Mouse (Mus musculus): Measurements from ENCODE around the gene Tbx1. TPM values are rescaled to one million over a fixed set of nuclear protein-coding genes. Genes with fewer than 3 reads are reported as not detected.
A peak's percentile ranks its signal among the peaks of the same experiment; 100 is the strongest.

Tbx1 gene
- total RNA-seq, 1 experiment from 2014 or later, result not detected

- ATAC-seq (replicated peaks in 1 of 2; ENCODE audit: insufficient read depth in 1 of 2, low FRiP score in 2 of 2, low TSS enrichment in 1 of 2, low read depth in 1 of 2, poor library complexity in 2 of 2, severe bottlenecking in 2 of 2), result no peak
Observed at GRCm38 (mm10) chr16:18581050-18581622, 9.3 kb downstream of the Tbx1 start.

GRCm38 (mm10) chr16:18580389-18580788 lies 10.1 kb downstream of the Tbx1 start:
- no peak for ATAC-seq (replicated peaks in 1 of 2; ENCODE audit: insufficient read depth in 1 of 2, low FRiP score in 2 of 2, low TSS enrichment in 1 of 2, low read depth in 1 of 2, poor library complexity in 2 of 2, severe bottlenecking in 2 of 2)

- peak; percentile 69 to 72 for ATAC-seq (replicated peaks in 1 of 2; ENCODE audit: insufficient read depth in 1 of 2, low FRiP score in 2 of 2, low TSS enrichment in 1 of 2, low read depth in 1 of 2, poor library complexity in 2 of 2, severe bottlenecking in 2 of 2)
Observed at GRCm38 (mm10) chr16:18577599-18578160, 12.8 kb downstream of the Tbx1 start.

- ATAC-seq (replicated peaks in 1 of 2; ENCODE audit: insufficient read depth in 1 of 2, low FRiP score in 2 of 2, low TSS enrichment in 1 of 2, low read depth in 1 of 2, poor library complexity in 2 of 2, severe bottlenecking in 2 of 2), result no peak
Observed at GRCm38 (mm10) chr16:18577071-18577470, 13.4 kb downstream of the Tbx1 start.

GRCm38 (mm10) chr16:18574196-18574595 lies 16.3 kb downstream of the Tbx1 start:
- no peak for ATAC-seq (replicated peaks in 1 of 2; ENCODE audit: insufficient read depth in 1 of 2, low FRiP score in 2 of 2, low TSS enrichment in 1 of 2, low read depth in 1 of 2, poor library complexity in 2 of 2, severe bottlenecking in 2 of 2)

- no peak for ATAC-seq (replicated peaks in 1 of 2; ENCODE audit: insufficient read depth in 1 of 2, low FRiP score in 2 of 2, low TSS enrichment in 1 of 2, low read depth in 1 of 2, poor library complexity in 2 of 2, severe bottlenecking in 2 of 2)
Observed at GRCm38 (mm10) chr16:18568599-18568998, 21.9 kb downstream of the Tbx1 start.

- no peak for ATAC-seq (replicated peaks in 1 of 2; ENCODE audit: insufficient read depth in 1 of 2, low FRiP score in 2 of 2, low TSS enrichment in 1 of 2, low read depth in 1 of 2, poor library complexity in 2 of 2, severe bottlenecking in 2 of 2)
Observed at GRCm38 (mm10) chr16:18564472-18564871, 26.0 kb downstream of the Tbx1 start.

- no peak for ATAC-seq (replicated peaks in 1 of 2; ENCODE audit: insufficient read depth in 1 of 2, low FRiP score in 2 of 2, low TSS enrichment in 1 of 2, low read depth in 1 of 2, poor library complexity in 2 of 2, severe bottlenecking in 2 of 2)
Observed at GRCm38 (mm10) chr16:18556461-18556860, 34.0 kb downstream of the Tbx1 start.

- no peak for ATAC-seq (replicated peaks in 1 of 2; ENCODE audit: insufficient read depth in 1 of 2, low FRiP score in 2 of 2, low TSS enrichment in 1 of 2, low read depth in 1 of 2, poor library complexity in 2 of 2, severe bottlenecking in 2 of 2)
Observed at GRCm38 (mm10) chr16:18555235-18555935, 35.1 kb downstream of the Tbx1 start.

GRCm38 (mm10) chr16:18554721-18555120 lies 35.8 kb downstream of the Tbx1 start:
- no peak for ATAC-seq (replicated peaks in 1 of 2; ENCODE audit: insufficient read depth in 1 of 2, low FRiP score in 2 of 2, low TSS enrichment in 1 of 2, low read depth in 1 of 2, poor library complexity in 2 of 2, severe bottlenecking in 2 of 2)

- no peak for ATAC-seq (replicated peaks in 1 of 2; ENCODE audit: insufficient read depth in 1 of 2, low FRiP score in 2 of 2, low TSS enrichment in 1 of 2, low read depth in 1 of 2, poor library complexity in 2 of 2, severe bottlenecking in 2 of 2)
Observed at GRCm38 (mm10) chr16:18552106-18552710, 38.3 kb downstream of the Tbx1 start.

- no peak for ATAC-seq (replicated peaks in 1 of 2; ENCODE audit: insufficient read depth in 1 of 2, low FRiP score in 2 of 2, low TSS enrichment in 1 of 2, low read depth in 1 of 2, poor library complexity in 2 of 2, severe bottlenecking in 2 of 2)
Observed at GRCm38 (mm10) chr16:18551604-18552003, 38.9 kb downstream of the Tbx1 start.

GRCm38 (mm10) chr16:18547891-18548290 lies 42.6 kb downstream of the Tbx1 start:
- no peak for ATAC-seq (replicated peaks in 1 of 2; ENCODE audit: insufficient read depth in 1 of 2, low FRiP score in 2 of 2, low TSS enrichment in 1 of 2, low read depth in 1 of 2, poor library complexity in 2 of 2, severe bottlenecking in 2 of 2)

GRCm38 (mm10) chr16:18543151-18543829 lies 47.2 kb downstream of the Tbx1 start:
- ATAC-seq (replicated peaks in 1 of 2; ENCODE audit: insufficient read depth in 1 of 2, low FRiP score in 2 of 2, low TSS enrichment in 1 of 2, low read depth in 1 of 2, poor library complexity in 2 of 2, severe bottlenecking in 2 of 2), result no peak

- no peak for ATAC-seq (replicated peaks in 1 of 2; ENCODE audit: insufficient read depth in 1 of 2, low FRiP score in 2 of 2, low TSS enrichment in 1 of 2, low read depth in 1 of 2, poor library complexity in 2 of 2, severe bottlenecking in 2 of 2)
Observed at GRCm38 (mm10) chr16:18539281-18539680, 51.2 kb downstream of the Tbx1 start.

GRCm38 (mm10) chr16:18537407-18537990 lies 53.0 kb downstream of the Tbx1 start:
- no peak for ATAC-seq (replicated peaks in 1 of 2; ENCODE audit: insufficient read depth in 1 of 2, low FRiP score in 2 of 2, low TSS enrichment in 1 of 2, low read depth in 1 of 2, poor library complexity in 2 of 2, severe bottlenecking in 2 of 2)

- ATAC-seq (replicated peaks in 1 of 2; ENCODE audit: insufficient read depth in 1 of 2, low FRiP score in 2 of 2, low TSS enrichment in 1 of 2, low read depth in 1 of 2, poor library complexity in 2 of 2, severe bottlenecking in 2 of 2), result peak; percentile 100
Observed at GRCm38 (mm10) chr16:18533061-18533460, 57.4 kb downstream of the Tbx1 start.
